Mouse (Mus musculus) kidney, adult 10 weeks (tissue): ENCODE data around the gene Enoph1. TPM values are rescaled to one million over a fixed set of nuclear protein-coding genes. Genes with fewer than 3 reads are reported as not detected.

Experiments used
- polyA plus RNA-seq: library from polyadenylated mRNA; stranded (reverse); fragments of 350-450 nt; fragmentation: Illumina TruSeq; extraction: RNeasy Lipid Tissue Mini Kit (QIAGEN cat#74804); gene quantifications from one replicate; pipeline ENCODE4 v1.2.3, GENCODE M21; 2014; ENCODE audit warnings: low read depth, low replicate concordance

Gene Enoph1
- 8.0 TPM for polyA plus RNA-seq

DNA sequence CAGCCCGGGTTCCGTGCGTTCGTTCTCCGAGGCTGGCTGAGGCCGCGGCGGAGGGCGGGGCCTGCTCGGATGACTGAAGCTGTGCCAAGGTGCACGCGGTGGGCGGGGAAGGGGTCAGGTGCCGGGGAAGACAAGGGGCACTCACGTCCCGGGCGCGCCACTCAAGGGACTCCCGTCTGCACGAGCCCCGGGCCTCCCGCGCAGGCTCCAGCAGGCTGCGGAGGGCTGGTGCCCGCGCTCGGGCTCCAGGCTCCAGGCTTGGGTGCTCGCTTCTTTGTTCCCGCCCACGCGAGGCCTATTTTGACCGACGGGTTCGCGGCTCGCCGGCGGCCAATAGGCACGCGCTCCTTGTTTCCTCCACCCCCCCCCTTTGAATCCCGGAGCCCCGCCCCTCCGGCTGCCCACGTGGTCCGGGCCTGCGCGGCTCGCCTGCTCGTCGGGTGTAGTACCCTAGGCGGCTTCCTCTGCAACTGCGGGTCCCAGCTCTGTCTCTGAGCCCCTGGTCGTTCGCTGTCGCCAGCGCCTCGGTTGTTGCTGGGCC, at the start of gene Enoph1, which contains the start of gene Hnrnpdl:
Gene Enoph1, plus strand, starts transcription at position 384 of the 541 bp plus-strand sequence.
Gene Hnrnpdl, minus strand, starts transcription at position 63 of the 541 bp plus-strand sequence.

Other genes with a start within 250 kb of the Enoph1 start
- not detected for gene Vamp9, start 133.7 kb upstream of the Enoph1 start, polyA plus RNA-seq
- gene Hnrnpd, start 61.0 kb upstream of the Enoph1 start, polyA plus RNA-seq: 255 TPM
- gene 4930524J08Rik, start 60.9 kb upstream of the Enoph1 start, polyA plus RNA-seq: not detected
- 132 TPM for gene Hnrnpdl, start 321 bp upstream of the Enoph1 start, polyA plus RNA-seq
- gene Tmem150c, start 119.8 kb downstream of the Enoph1 start, polyA plus RNA-seq: 8.4 TPM